Mouse (Mus musculus): ENCODE results near the gene Cox10. TPM values are rescaled to one million over a fixed set of nuclear protein-coding genes. Genes with fewer than 3 reads are reported as not detected.

The Cox10 gene
- total and polyA plus RNA-seq, 3 experiments = 23.4 to 60.3 (median 35.2) TPM

DNA sequence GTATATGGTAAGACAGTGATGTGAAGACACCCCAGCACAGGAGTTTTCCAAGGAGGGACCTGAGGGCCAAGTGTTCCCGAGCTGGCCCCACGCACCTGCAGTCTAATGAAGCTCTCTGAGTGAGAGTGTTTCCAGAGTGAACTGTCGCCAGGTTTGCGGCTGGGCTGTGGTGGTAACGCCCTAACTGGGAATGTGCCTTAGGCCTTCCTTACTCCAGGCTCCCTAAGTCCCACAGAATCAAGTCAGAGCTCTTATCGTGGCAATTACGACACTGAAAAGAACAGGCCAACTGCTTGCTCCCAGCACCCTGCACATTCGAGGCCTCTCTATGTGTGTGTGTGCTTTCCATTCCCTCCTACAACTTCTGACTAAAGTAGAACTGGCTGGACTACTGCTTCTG, 51.8 kb downstream of the Cox10 start:
- Histone ChIP-seq H3K9me3 (replicated peaks; ENCODE audit: low read length) (no peaks in the 10 kb centered on the region), H3K36me3 (replicated peaks in 1 of 2; ENCODE audit: control insufficient read depth in 1 of 2, insufficient read depth in 1 of 2, low read length in 1 of 2) (peaks cover 5 to 55% of the 10 kb centered on the region in 2 experiments), H3K4me1 (ENCODE audit: control insufficient read depth in 1 of 2, insufficient read depth in 2 of 2) (peaks cover 9 to 63% of the 10 kb centered on the region in 2 experiments), H3K27ac (ENCODE audit: insufficient read depth, low read depth) (no peak overlapping the region), H3K4me3 (replicated peaks in 1 of 3; ENCODE audit: low read depth in 2 of 3, low read length in 2 of 3, poor library complexity in 1 of 3) (no peak overlapping the region), H3K79me2 (replicated peaks; ENCODE audit: control insufficient read depth, extremely low read depth, insufficient read depth, poor library complexity, severe bottlenecking) (no peaks in the 10 kb centered on the region), H3K27me3 (replicated peaks) (no peaks in the 10 kb centered on the region), H3K4me2 (ENCODE audit: insufficient read depth, low read depth, poor library complexity, severe bottlenecking) (no peak overlapping the region), H3K9ac (ENCODE audit: insufficient read depth, low read depth) (no peak overlapping the region)
- no peak for DNase-seq (ENCODE audit: extremely low read depth)
- no peak for TF ChIP-seq RAD21 (IDR thresholded peaks at IDR 0.05; ENCODE audit: low read depth, low read length)
- no peak for TF ChIP-seq USF2 (conservative IDR thresholded peaks at IDR 0.05; ENCODE audit: low read depth, low read length)
- TF ChIP-seq GABPA (IDR thresholded peaks at IDR 0.05; ENCODE audit: insufficient replicate concordance, low read depth, low read length) = no peak
- TF ChIP-seq MAZ (IDR thresholded peaks at IDR 0.05; ENCODE audit: low read depth, low read length) = no peak
- no peak for TF ChIP-seq UBTF (IDR thresholded peaks at IDR 0.05; ENCODE audit: low read depth, low read length)
- TF ChIP-seq IRF4 (IDR thresholded peaks at IDR 0.05; ENCODE audit: low read depth, low read length) = no peak
- no peak for TF ChIP-seq USF1 (IDR thresholded peaks at IDR 0.05; ENCODE audit: low read depth, low read length)
- no peak for TF ChIP-seq MAX (IDR thresholded peaks at IDR 0.05; ENCODE audit: low read length)
- TF ChIP-seq RCOR1 (conservative IDR thresholded peaks at IDR 0.05; ENCODE audit: low read depth, low read length) = no peak
- no peak for TF ChIP-seq JUN (IDR thresholded peaks at IDR 0.05; ENCODE audit: insufficient read depth, low read depth, low read length)
- TF ChIP-seq NELFE (IDR thresholded peaks at IDR 0.05; ENCODE audit: low read depth, low read length) = no peak
- TF ChIP-seq ETS1 (conservative IDR thresholded peaks at IDR 0.05; ENCODE audit: low read depth, low read length) = no peak
- dilution Hi-C loops (cut with MboI; ENCODE audit: extremely low pct_ligation_motif_present, extremely low pct_unique_long_range_greater_than_20kb, low sequenced_read_pairs) (no loop called here), in situ Hi-C loops (cut with MboI; ENCODE audit: low pct_ligation_motif_present, low pct_unique_long_range_greater_than_20kb, low sequenced_read_pairs) (no loop called here)

DNA sequence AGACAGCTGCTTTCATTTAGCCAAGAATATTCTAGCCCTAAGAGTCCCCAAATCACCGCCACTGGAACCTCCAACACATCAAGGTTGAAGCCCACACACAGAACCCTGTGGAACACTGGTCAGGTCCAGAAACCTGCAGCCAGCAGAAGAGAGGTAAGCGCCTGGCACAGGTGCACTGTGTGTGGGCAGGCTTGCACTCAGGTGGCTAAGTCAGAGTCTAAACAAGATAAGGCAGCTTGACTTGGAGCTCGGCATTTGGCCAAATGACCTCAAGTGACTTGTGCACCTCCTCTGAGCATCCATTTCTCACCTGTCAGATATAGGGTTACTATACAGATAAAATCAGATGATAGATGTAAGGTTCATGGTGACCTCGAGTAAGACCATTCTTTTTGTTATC, 53.4 kb downstream of the Cox10 start:
- Histone ChIP-seq H3K9ac (ENCODE audit: insufficient read depth, low read depth) (no peak overlapping the region), H3K27me3 (replicated peaks) (no peaks in the 10 kb centered on the region), H3K4me3 (replicated peaks in 1 of 3; ENCODE audit: low read depth in 2 of 3, low read length in 2 of 3, poor library complexity in 1 of 3) (no peak overlapping the region), H3K79me2 (replicated peaks; ENCODE audit: control insufficient read depth, extremely low read depth, insufficient read depth, poor library complexity, severe bottlenecking) (no peaks in the 10 kb centered on the region), H3K9me3 (replicated peaks; ENCODE audit: low read length) (no peaks in the 10 kb centered on the region), H3K4me2 (ENCODE audit: insufficient read depth, low read depth, poor library complexity, severe bottlenecking) (no peak overlapping the region), H3K4me1 (ENCODE audit: control insufficient read depth in 1 of 2, insufficient read depth in 2 of 2) (peaks cover 9 to 77% of the 10 kb centered on the region in 2 experiments), H3K27ac (ENCODE audit: insufficient read depth, low read depth) (no peak overlapping the region), H3K36me3 (replicated peaks in 1 of 2; ENCODE audit: control insufficient read depth in 1 of 2, insufficient read depth in 1 of 2, low read length in 1 of 2) (peaks cover 5 to 52% of the 10 kb centered on the region in 2 experiments)
- TF ChIP-seq BHLHE40 (IDR thresholded peaks at IDR 0.05; ENCODE audit: low read depth, low read length) (no peak), HCFC1 (IDR thresholded peaks at IDR 0.05; ENCODE audit: low read depth, low read length) (no peak), ZNF384 (IDR thresholded peaks at IDR 0.05; ENCODE audit: low read depth, low read length) (no peak), KAT2A (IDR thresholded peaks at IDR 0.05; ENCODE audit: insufficient replicate concordance, low read length) (no peak), MAZ (IDR thresholded peaks at IDR 0.05; ENCODE audit: low read depth, low read length) (no peak), GABPA (IDR thresholded peaks at IDR 0.05; ENCODE audit: insufficient replicate concordance, low read depth, low read length) (no peak), ZC3H11A (IDR thresholded peaks at IDR 0.05; ENCODE audit: low read depth, low read length) (no peak), RAD21 (IDR thresholded peaks at IDR 0.05; ENCODE audit: low read depth, low read length) (no peak), ZMIZ1 (IDR thresholded peaks at IDR 0.05; ENCODE audit: low read depth, low read length) (no peak), NELFE (IDR thresholded peaks at IDR 0.05; ENCODE audit: low read depth, low read length) (no peak), ETS1 (conservative IDR thresholded peaks at IDR 0.05; ENCODE audit: low read depth, low read length) (no peak), ELF1 (IDR thresholded peaks at IDR 0.05; ENCODE audit: low read depth, low read length) (no peak), MEF2A (IDR thresholded peaks at IDR 0.05; ENCODE audit: borderline replicate concordance, low read depth, low read length) (no peak), MAX (IDR thresholded peaks at IDR 0.05; ENCODE audit: low read length) (no peak), CHD1 (IDR thresholded peaks at IDR 0.05; ENCODE audit: low read depth, low read length) (no peak)
- DNase-seq (ENCODE audit: extremely low read depth) = no peak
- dilution Hi-C loops (cut with MboI; ENCODE audit: extremely low pct_ligation_motif_present, extremely low pct_unique_long_range_greater_than_20kb, low sequenced_read_pairs) (no loop called here), in situ Hi-C loops (cut with MboI; ENCODE audit: low pct_ligation_motif_present, low pct_unique_long_range_greater_than_20kb, low sequenced_read_pairs) (no loop called here)

Measured in CH12.LX (cell line).